Mouse (Mus musculus): ENCODE results near the gene Tmem72. TPM values are rescaled to one million over a fixed set of nuclear protein-coding genes. Genes with fewer than 3 reads are reported as not detected.

The Tmem72 gene
- polyA plus RNA-seq, 1 experiment from 2014 or later = 0.05 TPM

DNA sequence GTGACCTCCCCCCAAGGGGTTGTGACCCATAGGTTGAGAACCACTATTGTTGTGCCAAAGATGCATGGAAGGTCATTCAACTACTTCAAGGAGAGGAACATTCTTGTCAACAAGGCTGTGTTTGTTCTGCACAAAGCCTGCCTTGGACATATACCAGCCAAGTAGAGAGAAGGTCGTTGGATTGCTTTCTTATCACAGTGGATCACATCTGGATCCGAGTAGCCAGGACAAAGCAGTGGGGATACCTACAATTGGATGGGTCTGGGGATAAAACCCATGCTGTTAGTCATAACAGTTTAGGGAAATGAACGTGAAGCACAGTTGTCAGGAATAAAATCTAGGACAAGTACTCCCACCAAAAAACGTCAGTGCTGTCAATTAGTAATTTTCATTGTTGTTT lies 72.8 kb downstream of the Tmem72 start:
- no peak for DNase-seq (ENCODE audit: low spot score)
- peak overlapping the region; percentile 63; the same call in 1 of the 2 replicates for H3K27ac ChIP-seq (replicated peaks)

GRCm38 (mm10) chr6:116642942-116643341 lies 73.8 kb downstream of the Tmem72 start:
- no peak for ATAC-seq (ENCODE audit: low FRiP score, low TSS enrichment)
- no peaks in the 10 kb centered on the region for H3K36me3 ChIP-seq (ENCODE audit: control insufficient read depth, insufficient read depth, low read length)
- 0 out of 2 replicates have a peak, but pooled peaks cover 2% of the 10 kb centered on the region for H3K4me1 ChIP-seq (replicated peaks; ENCODE audit: control insufficient read depth, insufficient read depth)
- WGBS = 81% methylated on average over 11 of the region's 11 CpGs
- H3K4me3 ChIP-seq (ENCODE audit: low read depth, low read length) = no peak overlapping the region
- H3K27ac ChIP-seq (replicated peaks) = no peak overlapping the region
- no peak overlapping the region for H3K9ac ChIP-seq (ENCODE audit: low read length)
- no peak overlapping the region for H3K4me2 ChIP-seq (replicated peaks; ENCODE audit: low read depth)
- H3K27me3 ChIP-seq (ENCODE audit: control insufficient read depth, insufficient read depth, low read length) = no peaks in the 10 kb centered on the region
- DNase-seq (ENCODE audit: low spot score) = no peak
- no peak for TF ChIP-seq EP300 (optimal IDR thresholded peaks at IDR 0.05)
- no peak for TF ChIP-seq CTCF (IDR thresholded peaks at IDR 0.05; ENCODE audit: low read depth)
- no peaks in the 10 kb centered on the region for H3K9me3 ChIP-seq (ENCODE audit: control insufficient read depth, low read length)

More for the DNA sequence above, 72.8 kb downstream of the Tmem72 start:
- Histone ChIP-seq H3K4me3 (ENCODE audit: low read depth, low read length) (no peak overlapping the region), H3K27me3 (ENCODE audit: control insufficient read depth, insufficient read depth, low read length) (no peaks in the 10 kb centered on the region), H3K9me3 (ENCODE audit: control insufficient read depth, low read length) (no peaks in the 10 kb centered on the region), H3K36me3 (ENCODE audit: control insufficient read depth, insufficient read depth, low read length) (no peaks in the 10 kb centered on the region), H3K4me2 (replicated peaks; ENCODE audit: low read depth) (no peak overlapping the region), H3K9ac (ENCODE audit: low read length) (no peak overlapping the region), H3K4me1 (replicated peaks; ENCODE audit: control insufficient read depth, insufficient read depth) (0 out of 2 replicates have a peak, but pooled peaks cover 2% of the 10 kb centered on the region)
- TF ChIP-seq CTCF (IDR thresholded peaks at IDR 0.05; ENCODE audit: low read depth) = no peak
- TF ChIP-seq EP300 (optimal IDR thresholded peaks at IDR 0.05) = no peak
- WGBS = 42% methylated on average over 4 of the region's 4 CpGs
- ATAC-seq (ENCODE audit: low FRiP score, low TSS enrichment) = peak; percentile 43

DNA sequence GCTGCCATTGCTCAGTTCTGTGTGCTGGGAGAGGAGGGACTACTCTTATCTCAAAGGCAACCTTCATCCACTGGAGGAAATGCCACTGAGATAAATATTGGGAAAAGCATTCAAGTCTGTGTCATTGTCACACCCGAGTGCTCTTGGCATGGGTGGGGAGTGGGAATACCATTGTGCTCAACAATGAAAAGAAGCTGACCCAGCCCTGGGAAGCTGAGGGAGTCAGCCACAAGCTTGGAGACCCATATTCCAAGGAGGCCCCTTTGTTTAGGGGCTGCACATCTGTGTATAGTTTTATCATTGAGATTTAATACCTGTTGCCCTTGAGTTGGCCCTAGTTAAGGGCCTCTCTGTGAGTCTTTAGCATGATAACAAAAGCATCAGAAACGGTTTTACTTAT lies 77.0 kb downstream of the Tmem72 start:
- Histone ChIP-seq H3K9me3 (ENCODE audit: control insufficient read depth, low read length) (no peaks in the 10 kb centered on the region), H3K4me1 (replicated peaks; ENCODE audit: control insufficient read depth, insufficient read depth) (0 out of 2 replicates have a peak, but pooled peaks cover under 1% of the 10 kb centered on the region), H3K9ac (ENCODE audit: low read length) (no peak overlapping the region), H3K4me3 (ENCODE audit: low read depth, low read length) (no peak overlapping the region), H3K4me2 (replicated peaks; ENCODE audit: low read depth) (no peak overlapping the region), H3K36me3 (ENCODE audit: control insufficient read depth, insufficient read depth, low read length) (no peaks in the 10 kb centered on the region), H3K27ac (replicated peaks) (0 out of 2 replicates have a peak overlapping the region, but pooled peaks have one; percentile 45), H3K27me3 (ENCODE audit: control insufficient read depth, insufficient read depth, low read length) (no peaks in the 10 kb centered on the region)
- DNase-seq (ENCODE audit: low spot score) (no peak), ATAC-seq (ENCODE audit: low FRiP score, low TSS enrichment) (peak; percentile 7; the same call in 1 of the 2 replicates)
- TF ChIP-seq CTCF (IDR thresholded peaks at IDR 0.05; ENCODE audit: low read depth) (no peak), EP300 (optimal IDR thresholded peaks at IDR 0.05) (no peak)
- 40% methylated on average over 2 of the region's 2 CpGs for WGBS

DNA sequence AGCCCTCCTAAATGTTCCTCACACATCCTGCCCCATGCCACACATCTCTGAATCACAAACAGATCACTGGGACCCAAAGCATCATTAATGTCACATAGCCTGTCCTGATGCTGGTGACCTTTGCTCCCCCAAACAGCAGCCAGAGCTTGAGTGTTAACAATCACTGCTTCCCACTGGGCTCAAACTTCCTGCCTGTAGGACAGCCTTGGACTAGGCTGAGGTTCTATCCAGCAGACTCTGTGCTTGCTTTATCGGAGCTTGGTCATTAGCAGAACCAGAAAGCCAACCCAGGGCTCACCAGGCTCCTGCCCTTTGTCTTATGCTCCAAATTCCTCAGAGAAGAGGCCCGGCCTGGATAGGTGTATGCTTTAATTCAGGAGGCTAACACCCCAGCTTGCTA lies 77.8 kb downstream of the Tmem72 start:
- Histone ChIP-seq H3K4me2 (replicated peaks; ENCODE audit: low read depth) (no peak overlapping the region), H3K27me3 (ENCODE audit: control insufficient read depth, insufficient read depth, low read length) (no peaks in the 10 kb centered on the region), H3K9ac (ENCODE audit: low read length) (no peak overlapping the region), H3K27ac (replicated peaks) (peak overlapping the region; percentile 30; the same call in 1 of the 2 replicates), H3K4me1 (replicated peaks; ENCODE audit: control insufficient read depth, insufficient read depth) (no peaks in the 10 kb centered on the region), H3K36me3 (ENCODE audit: control insufficient read depth, insufficient read depth, low read length) (no peaks in the 10 kb centered on the region), H3K9me3 (ENCODE audit: control insufficient read depth, low read length) (no peaks in the 10 kb centered on the region), H3K4me3 (ENCODE audit: low read depth, low read length) (no peak overlapping the region)
- DNase-seq (ENCODE audit: low spot score) = no peak
- 81% methylated on average over 2 of the region's 2 CpGs for WGBS
- TF ChIP-seq CTCF (IDR thresholded peaks at IDR 0.05; ENCODE audit: low read depth) = no peak
- no peak for TF ChIP-seq EP300 (optimal IDR thresholded peaks at IDR 0.05)
- no peak for ATAC-seq (ENCODE audit: low FRiP score, low TSS enrichment)

DNA sequence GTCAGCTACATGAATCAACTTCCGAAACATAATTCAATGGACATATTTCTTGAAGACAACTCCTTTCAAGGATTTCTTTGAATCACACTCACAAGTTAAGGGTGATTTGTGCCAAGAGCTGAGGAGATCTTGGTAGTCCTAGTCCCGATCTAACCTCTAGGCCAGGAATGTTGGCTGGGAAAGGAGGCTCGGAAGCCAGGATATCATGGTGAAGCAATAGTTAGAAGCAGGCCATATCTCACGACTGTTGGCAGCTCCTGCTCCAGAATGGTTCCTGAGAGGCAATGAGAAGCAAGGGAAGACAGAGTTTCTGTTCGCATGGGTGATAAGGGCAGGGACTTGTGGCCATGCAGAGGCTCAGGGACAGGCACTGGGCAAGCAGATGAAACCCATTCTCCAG lies 79.2 kb downstream of the Tmem72 start:
- DNase-seq (ENCODE audit: low spot score) = no peak
- 77% methylated on average over 5 of the region's 5 CpGs for WGBS
- no peak for TF ChIP-seq CTCF (IDR thresholded peaks at IDR 0.05; ENCODE audit: low read depth)
- TF ChIP-seq EP300 (optimal IDR thresholded peaks at IDR 0.05) = no peak
- no peaks in the 10 kb centered on the region for H3K27me3 ChIP-seq (ENCODE audit: control insufficient read depth, insufficient read depth, low read length)
- no peaks in the 10 kb centered on the region for H3K36me3 ChIP-seq (ENCODE audit: control insufficient read depth, insufficient read depth, low read length)
- H3K4me3 ChIP-seq (ENCODE audit: low read depth, low read length) = no peak overlapping the region
- H3K27ac ChIP-seq (replicated peaks) = no peak overlapping the region
- no peaks in the 10 kb centered on the region for H3K4me1 ChIP-seq (replicated peaks; ENCODE audit: control insufficient read depth, insufficient read depth)
- no peaks in the 10 kb centered on the region for H3K9me3 ChIP-seq (ENCODE audit: control insufficient read depth, low read length)
- no peak for ATAC-seq (ENCODE audit: low FRiP score, low TSS enrichment)
- H3K9ac ChIP-seq (ENCODE audit: low read length) = no peak overlapping the region
- H3K4me2 ChIP-seq (replicated peaks; ENCODE audit: low read depth) = no peak overlapping the region

- DNase-seq (ENCODE audit: low spot score) (no peak), ATAC-seq (ENCODE audit: low FRiP score, low TSS enrichment) (no peak)
- Histone ChIP-seq H3K36me3 (ENCODE audit: control insufficient read depth, insufficient read depth, low read length) (no peaks in the 10 kb centered on the region), H3K27me3 (ENCODE audit: control insufficient read depth, insufficient read depth, low read length) (no peaks in the 10 kb centered on the region), H3K4me3 (ENCODE audit: low read depth, low read length) (no peak overlapping the region), H3K4me2 (replicated peaks; ENCODE audit: low read depth) (no peak overlapping the region), H3K4me1 (replicated peaks; ENCODE audit: control insufficient read depth, insufficient read depth) (no peaks in the 10 kb centered on the region), H3K9me3 (ENCODE audit: control insufficient read depth, low read length) (no peaks in the 10 kb centered on the region), H3K27ac (replicated peaks) (no peak overlapping the region), H3K9ac (ENCODE audit: low read length) (no peak overlapping the region)
- TF ChIP-seq CTCF (IDR thresholded peaks at IDR 0.05; ENCODE audit: low read depth) (no peak), EP300 (optimal IDR thresholded peaks at IDR 0.05) (no peak)
- 60% methylated on average over 9 of the region's 9 CpGs for WGBS
Measured at GRCm38 (mm10) chr6:116636581-116637235, 80.0 kb downstream of the Tmem72 start.
